Mouse (Mus musculus): ENCODE data around the gene Eif4ebp2. TPM values are rescaled to one million over a fixed set of nuclear protein-coding genes. Genes with fewer than 3 reads are reported as not detected.

Gene Eif4ebp2
- 100 to 1,000 TPM; 111 to 113 TPM for total RNA-seq (2021)
- long read RNA-seq, experiment 1, full-length matches to known transcripts: 6 of 21 reads
- long read RNA-seq, experiment 1, partial matches to known transcripts: 0 of 21 reads
- long read RNA-seq, experiment 1, other reads (novel, unspliced or antisense): 15 of 21 reads
- long read RNA-seq, experiment 2, partial matches to known transcripts: 0 of 25 reads
- long read RNA-seq, experiment 2, other reads (novel, unspliced or antisense): 25 of 25 reads

DNA sequence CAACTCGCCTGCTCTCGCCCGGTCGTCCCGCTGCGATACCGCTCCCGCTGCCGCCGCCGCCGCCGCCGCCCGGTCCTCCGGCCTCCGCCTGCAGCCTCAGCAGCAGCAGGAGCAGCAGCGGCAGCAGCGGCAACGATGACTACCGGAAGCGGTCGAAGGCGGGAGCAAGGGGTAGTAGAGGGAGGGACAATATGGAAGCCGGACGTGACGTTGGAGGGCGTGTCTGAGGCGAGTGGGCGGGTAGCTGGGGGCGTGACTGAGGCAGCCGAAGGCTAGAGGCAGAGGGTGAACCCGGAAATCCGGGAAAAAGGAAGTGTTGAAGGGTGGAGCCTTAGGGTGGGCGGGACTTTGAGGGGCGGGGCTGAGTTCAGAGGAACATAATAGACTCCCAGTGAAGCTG lies at the start of gene Eif4ebp2:
TSS of gene Eif4ebp2 (minus strand) at position 17 of the 400 bp plus-strand sequence.
- peak; percentile 99 for DNase-seq (ENCODE audit: low spot score in 2 of 2)

DNA sequence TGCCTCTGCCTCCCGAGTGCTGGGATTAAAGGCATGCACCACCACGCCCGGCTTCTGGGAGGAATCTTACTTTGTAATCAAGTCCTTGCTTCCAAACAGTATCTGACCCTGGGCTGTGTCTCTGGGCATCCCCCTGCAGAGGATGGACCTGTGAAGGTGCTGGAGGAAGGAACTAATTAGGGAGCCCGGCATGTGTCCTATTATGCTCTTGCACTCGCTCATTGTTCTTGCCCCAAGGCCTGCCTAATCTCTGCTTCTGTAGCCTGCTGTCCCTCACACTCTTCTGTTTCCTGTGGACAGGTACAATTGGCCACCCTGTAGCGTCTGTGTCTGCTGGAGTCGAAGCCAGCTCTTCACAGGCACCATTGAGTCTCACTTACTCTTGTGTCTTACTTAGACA lies 48.3 kb upstream of the Eif4ebp2 start:
- no peak for DNase-seq (ENCODE audit: low spot score in 2 of 2)

GRCm38 (mm10) chr10:61499505-61500466 lies 47.3 kb upstream of the Eif4ebp2 start:
- no peak for DNase-seq (ENCODE audit: low spot score in 2 of 2)

DNA sequence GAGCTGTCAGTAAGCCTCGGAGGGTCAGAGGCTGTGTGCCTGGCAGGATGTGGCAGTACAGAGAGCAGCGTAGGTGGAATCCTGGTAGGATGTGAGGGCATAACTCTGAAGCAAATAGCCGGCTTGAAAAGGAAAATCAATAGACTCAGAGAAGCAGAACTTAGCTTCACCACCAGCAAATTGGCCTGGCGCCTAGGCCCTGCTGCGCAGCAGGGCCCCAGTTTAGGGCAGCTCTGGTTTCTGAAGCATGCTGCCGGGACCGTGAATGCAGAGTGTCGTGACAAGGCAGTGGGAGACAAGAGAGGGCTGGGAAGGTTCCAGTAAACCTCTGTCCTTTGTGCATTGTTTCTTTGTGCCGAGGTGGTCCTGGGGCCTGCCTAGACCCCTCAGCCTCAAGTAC lies 43.8 kb upstream of the Eif4ebp2 start:
- no peak for DNase-seq (ENCODE audit: low spot score in 2 of 2)

GRCm38 (mm10) chr10:61495461-61495860 lies 43.0 kb upstream of the Eif4ebp2 start:
- DNase-seq (ENCODE audit: low spot score in 2 of 2): no peak

- peak; percentile 80 to 83 for DNase-seq (ENCODE audit: low spot score in 2 of 2)
Measured at GRCm38 (mm10) chr10:61492040-61492439, 39.6 kb upstream of the Eif4ebp2 start.

DNA sequence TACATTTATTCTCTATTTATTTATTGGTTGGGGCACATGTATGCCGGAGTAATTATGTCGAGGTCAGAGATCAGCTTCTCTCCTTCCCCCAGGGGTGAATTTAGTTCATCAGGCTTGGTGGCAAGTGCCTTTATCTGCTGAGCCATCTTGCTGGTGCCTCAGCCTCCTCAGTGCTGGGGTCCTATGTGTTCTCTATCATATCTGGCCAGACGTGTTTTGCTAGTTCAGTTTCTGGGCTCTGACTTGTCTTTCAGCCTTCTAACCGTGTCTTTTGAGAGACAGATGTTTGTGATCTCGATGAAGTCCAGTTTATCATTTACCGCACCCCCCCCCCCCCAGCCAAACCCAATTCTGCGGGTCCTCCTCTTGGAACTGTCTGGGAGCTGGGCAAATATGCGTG lies 39.1 kb upstream of the Eif4ebp2 start:
- no peak for DNase-seq (ENCODE audit: low spot score in 2 of 2)

DNA sequence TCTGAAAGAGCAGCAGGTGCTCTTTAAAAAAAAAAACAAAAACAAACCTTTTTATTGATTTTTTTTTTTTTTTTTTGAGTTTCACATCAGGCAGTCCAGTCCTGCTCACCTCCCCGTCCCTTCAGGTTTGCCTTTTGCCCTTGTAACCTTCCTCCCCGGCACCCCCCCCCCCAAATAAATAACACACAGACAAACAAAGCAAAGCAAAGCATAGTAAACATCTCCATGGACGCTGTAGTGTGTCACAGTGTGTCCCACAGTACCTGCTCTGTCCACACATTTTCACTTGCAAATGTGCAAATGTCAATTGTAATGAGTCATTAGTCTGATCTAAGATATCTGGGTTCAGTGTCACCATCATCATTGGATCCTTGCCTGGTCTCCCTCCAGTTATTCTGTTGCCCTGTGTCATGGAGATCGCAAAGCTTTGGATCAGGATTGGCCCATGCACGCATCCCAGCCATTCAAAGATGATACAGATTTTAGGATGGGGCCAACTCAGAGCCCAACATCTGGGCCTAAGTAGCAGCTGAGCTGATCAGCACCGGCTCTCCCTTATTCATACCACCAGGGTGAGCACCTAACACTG lies 36.2 kb upstream of the Eif4ebp2 start:
- DNase-seq (ENCODE audit: low spot score in 2 of 2): no peak

GRCm38 (mm10) chr10:61486551-61487339 lies 34.3 kb upstream of the Eif4ebp2 start:
- DNase-seq (ENCODE audit: low spot score in 2 of 2): no peak

DNA sequence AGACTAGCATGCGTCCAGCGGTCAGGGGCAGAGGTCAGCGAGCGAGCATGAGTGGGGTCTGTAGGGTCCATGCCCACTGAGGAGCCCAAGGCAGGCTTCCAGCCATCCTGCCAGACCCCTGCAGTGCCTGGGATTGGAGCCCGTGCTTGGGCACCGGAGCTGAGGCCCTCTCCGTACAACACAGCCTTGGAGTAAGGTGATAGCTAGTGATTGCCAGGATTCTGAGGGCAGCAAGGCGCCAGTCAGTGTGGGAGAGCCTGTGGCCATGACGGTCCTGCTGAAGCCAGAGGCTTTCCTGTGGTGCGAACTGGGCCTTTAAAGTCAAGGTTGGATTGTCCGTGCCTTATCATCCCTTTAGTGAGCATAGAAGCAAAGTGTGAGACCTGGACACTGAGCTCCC lies 32.3 kb upstream of the Eif4ebp2 start:
- no peak for DNase-seq (ENCODE audit: low spot score in 2 of 2)

- DNase-seq (ENCODE audit: low spot score in 2 of 2): no peak
Measured at GRCm38 (mm10) chr10:61482771-61483170, 30.3 kb upstream of the Eif4ebp2 start.

- DNase-seq (ENCODE audit: low spot score in 2 of 2): no peak
Measured at GRCm38 (mm10) chr10:61480488-61480887, 28.0 kb upstream of the Eif4ebp2 start.

DNA sequence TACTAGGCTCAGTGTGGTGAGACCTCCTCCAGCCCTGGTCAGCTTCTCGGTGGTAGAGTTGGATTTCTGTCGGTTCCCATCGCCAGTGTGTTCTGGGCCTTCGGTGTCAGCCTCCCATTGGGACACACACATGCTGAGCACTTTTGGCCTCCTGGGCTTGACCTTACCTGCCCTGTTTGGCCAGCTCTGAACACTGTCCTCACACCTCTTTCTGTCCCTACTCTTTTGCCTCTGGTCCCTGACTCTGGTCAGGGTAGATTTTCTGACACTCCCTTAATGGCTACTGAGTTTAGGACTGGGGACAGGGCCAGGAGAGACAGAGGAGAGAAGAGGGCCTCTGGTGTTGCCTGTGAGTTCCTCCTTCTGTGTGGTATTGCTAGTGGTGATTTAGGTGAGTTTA lies 27.5 kb upstream of the Eif4ebp2 start:
- DNase-seq (ENCODE audit: low spot score in 2 of 2): no peak

DNA sequence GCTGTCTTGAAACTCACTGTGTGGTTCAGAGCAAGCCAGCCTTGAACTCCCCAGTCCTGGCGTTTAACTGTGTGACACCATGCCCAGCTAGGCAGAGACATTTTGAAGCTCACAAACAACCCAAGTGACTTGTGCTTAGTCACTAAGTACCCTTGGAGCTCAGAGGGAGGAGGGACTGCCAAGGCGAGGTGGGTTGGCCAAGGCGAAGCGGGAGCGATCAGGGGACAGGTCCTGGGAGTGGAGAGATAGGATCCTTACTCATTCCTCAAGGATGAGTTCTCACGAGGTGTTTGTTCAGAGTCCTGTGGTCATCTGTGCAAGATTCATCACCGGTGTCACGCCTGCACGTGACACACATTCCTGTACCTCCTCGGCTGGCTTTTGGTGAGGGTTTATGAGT lies 27.0 kb upstream of the Eif4ebp2 start:
- no peak for DNase-seq (ENCODE audit: low spot score in 2 of 2)

- DNase-seq (ENCODE audit: low spot score in 2 of 2): no peak
Measured at GRCm38 (mm10) chr10:61476440-61477165, 24.1 kb upstream of the Eif4ebp2 start.

- DNase-seq (ENCODE audit: low spot score in 2 of 2): peak; percentile 87 to 89
Measured at GRCm38 (mm10) chr10:61475594-61476439, 23.4 kb upstream of the Eif4ebp2 start, which contains the start of gene Lrrc20. Lrrc20 (plus strand) TSS chr10:61475801.

GRCm38 (mm10) chr10:61474344-61474743 lies 21.9 kb upstream of the Eif4ebp2 start:
- DNase-seq (ENCODE audit: low spot score in 2 of 2): no peak

DNA sequence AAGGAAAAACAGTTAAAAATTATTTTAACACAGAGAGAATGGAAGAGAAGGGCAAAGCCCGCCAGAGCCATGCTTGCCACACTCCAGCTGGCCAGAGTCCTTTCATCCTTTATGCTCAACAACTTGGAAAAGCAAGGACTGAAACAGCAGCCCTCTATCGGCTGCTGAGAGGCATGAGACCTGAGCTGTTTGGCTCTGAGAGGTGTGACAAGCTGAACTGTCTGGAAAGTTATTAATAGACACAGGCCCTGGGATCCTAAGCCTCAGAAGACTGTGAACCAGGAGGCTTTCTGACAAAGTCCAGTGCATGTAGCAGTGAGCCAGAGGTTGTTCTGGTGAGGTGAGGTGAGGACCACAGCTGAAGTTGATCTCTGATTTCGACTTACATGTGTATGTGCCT lies 21.2 kb upstream of the Eif4ebp2 start:
- no peak for DNase-seq (ENCODE audit: low spot score in 2 of 2)

DNA sequence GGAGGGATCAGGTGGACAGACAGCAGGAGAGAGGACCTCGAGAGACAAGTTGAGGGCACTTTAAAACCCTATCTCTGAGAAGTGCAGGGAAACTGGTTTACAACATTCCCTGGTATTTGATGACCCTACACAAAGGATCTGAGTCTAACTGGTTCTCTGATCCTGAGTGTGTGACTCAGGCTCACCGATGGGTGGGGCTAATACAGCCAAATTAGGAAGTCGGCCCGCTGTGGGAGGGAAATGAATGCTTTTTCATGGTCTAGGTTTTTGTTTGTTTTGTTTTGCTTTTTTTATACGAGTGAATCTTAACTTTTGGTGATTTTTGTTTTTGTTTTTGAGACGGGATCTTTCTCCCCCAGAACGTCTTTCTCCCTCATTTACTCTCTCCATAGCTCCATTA lies 16.4 kb upstream of the Eif4ebp2 start:
- no peak for DNase-seq (ENCODE audit: low spot score in 2 of 2)
